Mouse (Mus musculus): ENCODE results near the gene Angptl3. TPM values are rescaled to one million over a fixed set of nuclear protein-coding genes. Genes with fewer than 3 reads are reported as not detected.

The Angptl3 gene
- total RNA-seq, 2 experiments from 2014 or later, result not detected

Other genes with a start within 250 kb of the Angptl3 start
- not detected in 2 replicates for gene Kank4, start 213.4 kb upstream of the Angptl3 start, total RNA-seq (2015; ENCODE audit: low replicate concordance)
- gene Kank4, start 213.4 kb upstream of the Angptl3 start, total RNA-seq (2017; ENCODE audit: low replicate concordance), result 0.28 TPM in 1 of 2 replicates, not detected in the other
- gene I0C0044D17Rik, start 207.1 kb upstream of the Angptl3 start, total RNA-seq (2015; ENCODE audit: low replicate concordance), result not detected in 2 replicates
- gene I0C0044D17Rik, start 207.1 kb upstream of the Angptl3 start, total RNA-seq (2017; ENCODE audit: low replicate concordance), result not detected in 2 replicates
- 35.9 and 39.0 TPM in 2 replicates for gene Usp1, start 107.1 kb upstream of the Angptl3 start, total RNA-seq (2015; ENCODE audit: low replicate concordance)
- 54.1 and 57.2 TPM in 2 replicates for gene Usp1, start 107.1 kb upstream of the Angptl3 start, total RNA-seq (2017; ENCODE audit: low replicate concordance)
- 1.3 and 11.7 TPM in 2 replicates for gene Dock7, start 90.0 kb downstream of the Angptl3 start, total RNA-seq (2015; ENCODE audit: low replicate concordance)
- gene Dock7, start 90.0 kb downstream of the Angptl3 start, total RNA-seq (2017; ENCODE audit: low replicate concordance), result 3.1 and 10.9 TPM in 2 replicates
- 3.1 and 5.8 TPM in 2 replicates for gene Atg4c, start 163.0 kb downstream of the Angptl3 start, total RNA-seq (2015; ENCODE audit: low replicate concordance)
- 2.2 and 3.0 TPM in 2 replicates for gene Atg4c, start 163.0 kb downstream of the Angptl3 start, total RNA-seq (2017; ENCODE audit: low replicate concordance)

All from erythroblast, adult 5-6 weeks (primary cell).